Mouse (Mus musculus): ENCODE results near the gene Tmco4. TPM values are rescaled to one million over a fixed set of nuclear protein-coding genes. Genes with fewer than 3 reads are reported as not detected.
A peak's percentile ranks its signal among the peaks of the same experiment; 100 is the strongest.

Gene Tmco4
- polyA plus RNA-seq, 1 experiment, result 15.1 TPM

GRCm38 (mm10) chr4:139058029-139058428, 85.3 kb downstream of the Tmco4 start:
- DNase-seq, result no peak
- TF ChIP-seq CTCF (IDR thresholded peaks at IDR 0.05; ENCODE audit: insufficient read depth, low read length), result no peak
- TF ChIP-seq POLR2A (IDR thresholded peaks at IDR 0.05; ENCODE audit: borderline replicate concordance, extremely low read depth, low read depth, low read length), result no peak
- no peak overlapping the region for H3K4me3 ChIP-seq (replicated peaks; ENCODE audit: extremely low read depth, low read depth, low read length)
- no peaks in the 10 kb centered on the region for H3K4me1 ChIP-seq (ENCODE audit: control insufficient read depth, insufficient read depth, low read length)
- WGBS, result 85% methylated on average over 5 of the region's 5 CpGs

DNA sequence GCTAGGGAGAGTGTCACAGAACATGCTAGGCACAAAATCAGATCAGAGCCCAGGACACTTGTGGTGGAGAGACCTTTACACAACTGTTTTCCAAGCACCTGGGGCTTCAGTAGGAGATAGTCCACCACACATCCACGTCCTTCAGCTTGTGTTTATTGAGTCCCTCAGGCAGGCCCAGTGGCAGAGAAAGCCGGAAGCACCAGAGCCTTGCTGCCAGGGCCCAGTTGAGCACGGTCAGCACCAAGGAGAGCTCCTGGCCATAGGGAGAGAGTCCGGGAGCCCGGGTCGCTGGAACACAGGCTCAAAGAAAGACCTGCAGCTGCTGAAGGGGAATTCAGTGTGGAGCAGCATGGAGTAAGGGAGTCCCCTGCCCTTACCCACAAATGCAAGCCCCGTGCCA, 86.9 kb downstream of the Tmco4 start:
- no peak for DNase-seq
- WGBS, result 12% methylated on average over 7 of the region's 7 CpGs
- no peak for TF ChIP-seq CTCF (IDR thresholded peaks at IDR 0.05; ENCODE audit: insufficient read depth, low read length)
- TF ChIP-seq POLR2A (IDR thresholded peaks at IDR 0.05; ENCODE audit: borderline replicate concordance, extremely low read depth, low read depth, low read length), result no peak
- Histone ChIP-seq H3K4me3 (replicated peaks; ENCODE audit: extremely low read depth, low read depth, low read length) (no peak overlapping the region), H3K4me1 (ENCODE audit: control insufficient read depth, insufficient read depth, low read length) (no peaks in the 10 kb centered on the region)

- Histone ChIP-seq H3K4me3 (replicated peaks; ENCODE audit: extremely low read depth, low read depth, low read length) (no peak overlapping the region), H3K4me1 (ENCODE audit: control insufficient read depth, insufficient read depth, low read length) (no peaks in the 10 kb centered on the region)
- no peak for TF ChIP-seq POLR2A (IDR thresholded peaks at IDR 0.05; ENCODE audit: borderline replicate concordance, extremely low read depth, low read depth, low read length)
- TF ChIP-seq CTCF (IDR thresholded peaks at IDR 0.05; ENCODE audit: insufficient read depth, low read length), result no peak
- DNase-seq, result no peak
- 81% methylated on average over 5 of the region's 5 CpGs for WGBS
Observed at GRCm38 (mm10) chr4:139064831-139065230, 92.1 kb downstream of the Tmco4 start.

GRCm38 (mm10) chr4:139068287-139068686, 95.6 kb downstream of the Tmco4 start:
- no peaks in the 10 kb centered on the region for H3K4me1 ChIP-seq (ENCODE audit: control insufficient read depth, insufficient read depth, low read length)
- 26% methylated on average over 4 of the region's 4 CpGs for WGBS
- TF ChIP-seq CTCF (IDR thresholded peaks at IDR 0.05; ENCODE audit: insufficient read depth, low read length) (no peak), POLR2A (IDR thresholded peaks at IDR 0.05; ENCODE audit: borderline replicate concordance, extremely low read depth, low read depth, low read length) (no peak)
- no peak overlapping the region for H3K4me3 ChIP-seq (replicated peaks; ENCODE audit: extremely low read depth, low read depth, low read length)
- no peak for DNase-seq

GRCm38 (mm10) chr4:139074060-139074459, 101.4 kb downstream of the Tmco4 start:
- no peak for DNase-seq
- 21% methylated on average over 29 of the region's 29 CpGs for WGBS
- H3K4me3 ChIP-seq (replicated peaks; ENCODE audit: extremely low read depth, low read depth, low read length), result no peak overlapping the region
- no peaks in the 10 kb centered on the region for H3K4me1 ChIP-seq (ENCODE audit: control insufficient read depth, insufficient read depth, low read length)
- TF ChIP-seq POLR2A (IDR thresholded peaks at IDR 0.05; ENCODE audit: borderline replicate concordance, extremely low read depth, low read depth, low read length) (no peak), CTCF (IDR thresholded peaks at IDR 0.05; ENCODE audit: insufficient read depth, low read length) (no peak)

- TF ChIP-seq POLR2A (IDR thresholded peaks at IDR 0.05; ENCODE audit: borderline replicate concordance, extremely low read depth, low read depth, low read length), result no peak
- TF ChIP-seq CTCF (IDR thresholded peaks at IDR 0.05; ENCODE audit: insufficient read depth, low read length), result no peak
- no peak for DNase-seq
- Histone ChIP-seq H3K4me3 (replicated peaks; ENCODE audit: extremely low read depth, low read depth, low read length) (no peak within 1 kb of the TSS), H3K4me1 (ENCODE audit: control insufficient read depth, insufficient read depth, low read length) (no peaks in the 10 kb centered on the region)
- WGBS, result 1% methylated on average over 73 of the region's 77 CpGs
Observed at GRCm38 (mm10) chr4:139075041-139075711, 102.5 kb downstream of the Tmco4 start, which contains the start of gene Htr6. Htr6 (minus strand) TSS chr4:139075570.

DNA sequence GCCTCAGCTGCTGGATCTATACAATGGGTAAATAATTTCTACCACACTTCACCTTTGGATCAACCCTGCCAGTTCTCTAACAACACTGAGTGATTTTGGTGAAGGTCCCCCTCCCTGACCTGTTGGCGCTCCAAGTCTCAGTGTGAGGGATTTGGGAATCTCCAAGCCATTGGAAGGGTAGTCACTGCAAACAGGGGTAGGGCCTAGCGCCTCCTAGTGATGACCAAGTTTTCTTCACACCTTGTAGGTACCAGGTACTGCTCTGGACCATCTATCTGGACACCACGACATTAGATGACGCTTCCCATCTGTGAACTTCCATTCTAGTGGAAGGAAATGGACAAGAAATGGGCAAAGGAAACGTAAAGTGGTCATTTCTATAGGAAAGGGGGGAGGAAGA, 103.2 kb downstream of the Tmco4 start:
- H3K4me3 ChIP-seq (replicated peaks; ENCODE audit: extremely low read depth, low read depth, low read length), result no peak overlapping the region
- H3K4me1 ChIP-seq (ENCODE audit: control insufficient read depth, insufficient read depth, low read length), result no peaks in the 10 kb centered on the region
- DNase-seq, result no peak
- WGBS, result 18% methylated on average over 5 of the region's 5 CpGs
- peak; percentile 31; the same call in 1 of the 2 replicates for TF ChIP-seq CTCF (IDR thresholded peaks at IDR 0.05; ENCODE audit: insufficient read depth, low read length)
- TF ChIP-seq POLR2A (IDR thresholded peaks at IDR 0.05; ENCODE audit: borderline replicate concordance, extremely low read depth, low read depth, low read length), result no peak

DNA sequence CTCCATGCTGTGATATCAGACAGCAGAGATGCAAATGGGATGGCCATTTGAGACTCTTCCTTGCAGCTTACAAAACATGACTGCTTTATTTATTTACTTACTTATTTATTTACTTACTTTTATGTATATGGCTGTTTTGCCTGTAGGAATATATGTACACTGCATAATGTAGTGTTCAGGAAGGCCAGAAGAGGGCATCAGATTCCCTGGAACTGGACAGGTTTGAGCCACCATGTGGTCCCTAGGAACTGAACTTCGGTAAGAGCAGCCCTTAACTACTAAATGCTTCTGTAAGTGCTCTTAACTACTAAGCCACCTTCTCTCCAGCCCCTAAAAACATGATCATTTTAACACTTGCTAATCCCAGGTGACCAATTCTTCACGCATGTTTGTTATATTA, 105.6 kb downstream of the Tmco4 start:
- H3K4me3 ChIP-seq (replicated peaks; ENCODE audit: extremely low read depth, low read depth, low read length), result no peak overlapping the region
- H3K4me1 ChIP-seq (ENCODE audit: control insufficient read depth, insufficient read depth, low read length), result no peaks in the 10 kb centered on the region
- TF ChIP-seq POLR2A (IDR thresholded peaks at IDR 0.05; ENCODE audit: borderline replicate concordance, extremely low read depth, low read depth, low read length) (no peak), CTCF (IDR thresholded peaks at IDR 0.05; ENCODE audit: insufficient read depth, low read length) (no peak)
- 33% methylated on average over 2 of the region's 2 CpGs for WGBS
- DNase-seq, result no peak

GRCm38 (mm10) chr4:139078726-139079125, 106.0 kb downstream of the Tmco4 start:
- H3K4me1 ChIP-seq (ENCODE audit: control insufficient read depth, insufficient read depth, low read length), result no peaks in the 10 kb centered on the region
- TF ChIP-seq POLR2A (IDR thresholded peaks at IDR 0.05; ENCODE audit: borderline replicate concordance, extremely low read depth, low read depth, low read length), result no peak
- TF ChIP-seq CTCF (IDR thresholded peaks at IDR 0.05; ENCODE audit: insufficient read depth, low read length), result no peak
- WGBS, result 20% methylated on average over 4 of the region's 4 CpGs
- DNase-seq, result no peak
- no peak overlapping the region for H3K4me3 ChIP-seq (replicated peaks; ENCODE audit: extremely low read depth, low read depth, low read length)

GRCm38 (mm10) chr4:139079439-139079838, 106.8 kb downstream of the Tmco4 start:
- Histone ChIP-seq H3K4me1 (ENCODE audit: control insufficient read depth, insufficient read depth, low read length) (no peaks in the 10 kb centered on the region), H3K4me3 (replicated peaks; ENCODE audit: extremely low read depth, low read depth, low read length) (no peak overlapping the region)
- TF ChIP-seq CTCF (IDR thresholded peaks at IDR 0.05; ENCODE audit: insufficient read depth, low read length) (no peak), POLR2A (IDR thresholded peaks at IDR 0.05; ENCODE audit: borderline replicate concordance, extremely low read depth, low read depth, low read length) (no peak)
- DNase-seq, result no peak
- WGBS, result 78% methylated on average over 11 of the region's 11 CpGs
